Mouse (Mus musculus) myocyte (in vitro differentiated cells): ENCODE measurements at regions not wholly inside any gene's neighbourhood (a gene's known extent, or its start where the extent isn't known, plus 50 kb on each side); places are given as distances from the start of the nearest gene placed in this dataset.

Experiments
- H3K27me3 ChIP-seq: one replicate; pipeline ENCODE4 v1.6.1; 2011; ENCODE audit not compliant: control insufficient read depth, insufficient read depth, insufficient read length
- H3K36me3 ChIP-seq: one replicate; pipeline ENCODE4 v1.6.1; 2011; ENCODE audit not compliant: control insufficient read depth, insufficient read depth
- H3K4me2 ChIP-seq: one replicate; pipeline ENCODE4 v1.6.1; 2011; ENCODE audit warnings: low read depth, control low read depth
- H3K4me3 ChIP-seq: one replicate; pipeline ENCODE4 v1.5.1; 2011; ENCODE audit warnings: mild to moderate bottlenecking, control low read depth, moderate library complexity
- H3K79me2 ChIP-seq: one replicate; pipeline ENCODE4 v1.6.1; 2011; ENCODE audit not compliant: control insufficient read depth, insufficient read depth
- H3ac ChIP-seq: one replicate; pipeline ENCODE4 v1.6.1; 2011; ENCODE audit not compliant: control insufficient read depth, insufficient read length
- CEBPB ChIP-seq: IDR thresholded peaks from 2 replicates; pipeline ENCODE4 v1.6.1; 2011; ENCODE audit warnings: mild to moderate bottlenecking, moderate library complexity; ENCODE audit not compliant: poor library complexity, insufficient read depth, severe bottlenecking
- E2F4 ChIP-seq: IDR thresholded peaks from one replicate; pipeline ENCODE4 v1.6.1; 2011; ENCODE audit warnings: mild to moderate bottlenecking, control low read depth, moderate library complexity; ENCODE audit not compliant: insufficient read depth
- MAX ChIP-seq: IDR thresholded peaks from one replicate; pipeline ENCODE4 v1.6.1; 2011; ENCODE audit warnings: low read depth, mild to moderate bottlenecking, control low read depth
- MYOD1 ChIP-seq, 3 experiments: IDR thresholded peaks; one replicate each; pipeline ENCODE4 v1.6.1; 2011; ENCODE audit warnings: control low read depth in 2 of 3, low read depth in 2 of 3, mild to moderate bottlenecking in 2 of 3, moderate library complexity in 1 of 3; ENCODE audit not compliant: insufficient read length in 2 of 3, control insufficient read depth in 1 of 3
- MYOG ChIP-seq, 3 experiments: IDR thresholded peaks; one replicate each; pipeline ENCODE4 v1.6.1; 2011; ENCODE audit warnings: control low read depth in 2 of 3, low read depth in 2 of 3, mild to moderate bottlenecking in 2 of 3; ENCODE audit not compliant: insufficient read length in 2 of 3, control insufficient read depth in 1 of 3, insufficient read depth in 1 of 3
- POLR2A ChIP-seq: IDR thresholded peaks from one replicate; pipeline ENCODE4 v1.6.1; 2011; ENCODE audit warnings: low read depth, mild to moderate bottlenecking, control low read depth, moderate library complexity; ENCODE audit not compliant: insufficient read length
- POLR2AphosphoS2 ChIP-seq: IDR thresholded peaks from one replicate; pipeline ENCODE4 v1.6.1; 2011; ENCODE audit warnings: low read depth, control low read depth; ENCODE audit not compliant: insufficient read length
- REST ChIP-seq: IDR thresholded peaks from one replicate; pipeline ENCODE4 v1.6.1; 2011; ENCODE audit warnings: mild to moderate bottlenecking, control low read depth, moderate library complexity; ENCODE audit not compliant: insufficient read depth, insufficient read length
- SRF ChIP-seq: IDR thresholded peaks from one replicate; pipeline ENCODE4 v1.6.1; 2011; ENCODE audit warnings: low read depth; ENCODE audit not compliant: control insufficient read depth, insufficient read length
- TCF12 ChIP-seq: IDR thresholded peaks from one replicate; pipeline ENCODE4 v1.6.1; 2011; ENCODE audit warnings: mild to moderate bottlenecking, control low read depth; ENCODE audit not compliant: poor library complexity, insufficient read depth, severe bottlenecking
- TCF3 ChIP-seq: IDR thresholded peaks from one replicate; pipeline ENCODE4 v1.6.1; 2011; ENCODE audit warnings: low read depth, control low read depth; ENCODE audit not compliant: insufficient read length
- USF1 ChIP-seq: IDR thresholded peaks from one replicate; pipeline ENCODE4 v1.6.1; 2011; ENCODE audit warnings: low read depth, mild to moderate bottlenecking, control low read depth, moderate library complexity

- no peak overlapping the region for H3K4me3 ChIP-seq
- H3K27me3 ChIP-seq, result no peaks in the 10 kb centered on the region
- no peaks in the 10 kb centered on the region for H3K79me2 ChIP-seq
- no peaks in the 10 kb centered on the region for H3K36me3 ChIP-seq
- TF ChIP-seq TCF3, result no peak
- no peak for TF ChIP-seq TCF12
- no peak for TF ChIP-seq USF1
- no peak for TF ChIP-seq POLR2AphosphoS2
- no peak for TF ChIP-seq POLR2A
- no peak for TF ChIP-seq MYOG (IDR thresholded peaks at IDR 0.05; ENCODE audit: control insufficient read depth in 1 of 3, insufficient read depth in 1 of 3, insufficient read length in 2 of 3, low read depth in 2 of 3)
- no peak for TF ChIP-seq CEBPB
- no peak for TF ChIP-seq REST
- TF ChIP-seq MYOD1 (IDR thresholded peaks at IDR 0.05; ENCODE audit: control insufficient read depth in 1 of 3, insufficient read length in 2 of 3, low read depth in 2 of 3), result no peak
- no peak for TF ChIP-seq E2F4
- TF ChIP-seq MAX, result no peak
- TF ChIP-seq SRF, result no peak
- H3K4me2 ChIP-seq, result no peak overlapping the region
- no peak overlapping the region for H3ac ChIP-seq
Measured at GRCm38 (mm10) chr3:52881139-52881538, 135.9 kb downstream of the Cog6 start.

- Histone ChIP-seq H3K4me2 (no peak overlapping the region), H3K79me2 (no peaks in the 10 kb centered on the region), H3K27me3 (no peaks in the 10 kb centered on the region), H3K4me3 (no peak overlapping the region), H3ac (no peak overlapping the region), H3K36me3 (no peaks in the 10 kb centered on the region)
- peak in 2 of 3 experiments; percentile 28 to 73 for TF ChIP-seq MYOD1 (IDR thresholded peaks at IDR 0.05; ENCODE audit: control insufficient read depth in 1 of 3, insufficient read length in 2 of 3, low read depth in 2 of 3)
- TF ChIP-seq E2F4, result no peak
Measured at GRCm38 (mm10) chr3:52879700-52880099, 137.3 kb downstream of the Cog6 start.

- Histone ChIP-seq H3K36me3 (no peaks in the 10 kb centered on the region), H3ac (no peak overlapping the region)
Measured at GRCm38 (mm10) chr3:52878334-52878733, 138.7 kb downstream of the Cog6 start.

GRCm38 (mm10) chr3:52872260-52872659 is 144.8 kb downstream of the Cog6 start:
- no peaks in the 10 kb centered on the region for H3K79me2 ChIP-seq
- TF ChIP-seq REST (no peak), POLR2AphosphoS2 (no peak)
- no peak overlapping the region for H3K4me2 ChIP-seq
- H3ac ChIP-seq, result no peak overlapping the region
- H3K4me3 ChIP-seq, result no peak overlapping the region
- H3K36me3 ChIP-seq, result no peaks in the 10 kb centered on the region
- H3K27me3 ChIP-seq, result no peaks in the 10 kb centered on the region

More at GRCm38 (mm10) chr3:52878334-52878733, 138.7 kb downstream of the Cog6 start:
- Histone ChIP-seq H3K4me3 (no peak overlapping the region), H3K27me3 (no peaks in the 10 kb centered on the region), H3K79me2 (no peaks in the 10 kb centered on the region), H3K4me2 (no peak overlapping the region)
- no peak for TF ChIP-seq MAX
- no peak for TF ChIP-seq POLR2A
- no peak for TF ChIP-seq TCF12
- TF ChIP-seq SRF, result no peak
- no peak for TF ChIP-seq USF1
- TF ChIP-seq MYOD1 (IDR thresholded peaks at IDR 0.05; ENCODE audit: control insufficient read depth in 1 of 3, insufficient read length in 2 of 3, low read depth in 2 of 3), result no peak
- no peak for TF ChIP-seq TCF3
- TF ChIP-seq REST, result no peak
- TF ChIP-seq E2F4, result no peak
- no peak for TF ChIP-seq CEBPB
- TF ChIP-seq POLR2AphosphoS2, result no peak
- TF ChIP-seq MYOG (IDR thresholded peaks at IDR 0.05; ENCODE audit: control insufficient read depth in 1 of 3, insufficient read depth in 1 of 3, insufficient read length in 2 of 3, low read depth in 2 of 3), result no peak

- TF ChIP-seq TCF12 (no peak), E2F4 (no peak), POLR2A (no peak), REST (no peak), USF1 (no peak), MYOG (IDR thresholded peaks at IDR 0.05; ENCODE audit: control insufficient read depth in 1 of 3, insufficient read depth in 1 of 3, insufficient read length in 2 of 3, low read depth in 2 of 3) (no peak)
Measured at GRCm38 (mm10) chr3:52863146-52863849, 153.7 kb downstream of the Cog6 start.

More at GRCm38 (mm10) chr3:52863146-52863849, 153.7 kb downstream of the Cog6 start:
- Histone ChIP-seq H3K27me3 (no peaks in the 10 kb centered on the region), H3K79me2 (no peaks in the 10 kb centered on the region), H3ac (no peak overlapping the region), H3K4me2 (no peak overlapping the region), H3K36me3 (no peaks in the 10 kb centered on the region), H3K4me3 (no peak overlapping the region)
